Mouse (Mus musculus): ENCODE data around the gene Wbp1l.
"Not testable (repeated sequence)": the region's sequence is repeated elsewhere in the genome, so short reads cannot be mapped to it uniquely, and the experiment has no call there.

Wbp1l gene

GRCm38 (mm10) chr19:46598720-46599252, at the start of gene Wbp1l:
Gene Wbp1l, plus strand, starts transcription at chr19:46599084.
- DNase-seq: peak; percentile 95

DNA sequence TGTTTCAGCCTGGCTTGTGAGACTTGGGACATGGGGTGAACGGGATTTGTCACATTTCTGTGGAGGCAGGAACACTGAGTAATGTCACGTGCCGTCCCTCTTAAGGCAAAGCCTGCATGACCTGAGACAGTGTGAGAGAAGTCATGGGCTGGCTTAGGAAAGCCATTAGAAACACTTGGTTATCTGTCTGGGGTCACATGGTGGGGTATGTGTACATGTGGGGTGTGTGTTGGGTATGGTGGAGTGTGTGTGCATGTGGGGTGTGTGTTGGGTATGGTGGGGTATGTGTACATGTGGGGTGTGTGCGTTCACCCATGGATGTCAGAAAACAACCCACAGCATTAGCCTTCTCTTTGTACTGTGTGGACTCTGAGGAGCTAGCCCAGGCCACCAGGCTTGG, 48.5 kb upstream of the Wbp1l start:
- no peak for DNase-seq

GRCm38 (mm10) chr19:46552496-46552895, 46.4 kb upstream of the Wbp1l start:
- DNase-seq: no peak

- DNase-seq: no peak
Observed at GRCm38 (mm10) chr19:46553541-46553955, 45.3 kb upstream of the Wbp1l start.

- DNase-seq: no peak
Observed at GRCm38 (mm10) chr19:46558009-46558408, 40.9 kb upstream of the Wbp1l start.

DNA sequence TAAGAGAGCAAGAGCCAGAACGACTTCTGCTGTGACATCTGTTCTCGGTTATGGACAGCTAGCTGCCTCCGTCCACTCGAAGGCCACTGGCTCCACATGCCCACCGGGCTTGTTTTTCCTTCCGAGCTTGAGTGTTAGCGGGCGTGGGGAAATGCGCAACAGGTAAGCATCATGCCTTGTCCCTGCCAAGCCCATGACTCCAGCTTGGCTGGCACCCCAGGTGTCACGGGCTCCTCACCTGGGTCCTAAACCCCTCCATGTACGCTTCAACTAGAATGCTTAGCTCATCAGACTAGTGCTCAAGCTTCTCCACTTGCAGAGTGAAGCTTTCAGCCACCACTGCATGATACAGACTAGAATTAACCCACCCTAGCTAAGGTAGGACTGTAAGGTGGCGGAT, 40.3 kb upstream of the Wbp1l start:
- DNase-seq: no peak

- peak; percentile 43 for DNase-seq
Observed at GRCm38 (mm10) chr19:46562132-46562531, 36.8 kb upstream of the Wbp1l start.

DNA sequence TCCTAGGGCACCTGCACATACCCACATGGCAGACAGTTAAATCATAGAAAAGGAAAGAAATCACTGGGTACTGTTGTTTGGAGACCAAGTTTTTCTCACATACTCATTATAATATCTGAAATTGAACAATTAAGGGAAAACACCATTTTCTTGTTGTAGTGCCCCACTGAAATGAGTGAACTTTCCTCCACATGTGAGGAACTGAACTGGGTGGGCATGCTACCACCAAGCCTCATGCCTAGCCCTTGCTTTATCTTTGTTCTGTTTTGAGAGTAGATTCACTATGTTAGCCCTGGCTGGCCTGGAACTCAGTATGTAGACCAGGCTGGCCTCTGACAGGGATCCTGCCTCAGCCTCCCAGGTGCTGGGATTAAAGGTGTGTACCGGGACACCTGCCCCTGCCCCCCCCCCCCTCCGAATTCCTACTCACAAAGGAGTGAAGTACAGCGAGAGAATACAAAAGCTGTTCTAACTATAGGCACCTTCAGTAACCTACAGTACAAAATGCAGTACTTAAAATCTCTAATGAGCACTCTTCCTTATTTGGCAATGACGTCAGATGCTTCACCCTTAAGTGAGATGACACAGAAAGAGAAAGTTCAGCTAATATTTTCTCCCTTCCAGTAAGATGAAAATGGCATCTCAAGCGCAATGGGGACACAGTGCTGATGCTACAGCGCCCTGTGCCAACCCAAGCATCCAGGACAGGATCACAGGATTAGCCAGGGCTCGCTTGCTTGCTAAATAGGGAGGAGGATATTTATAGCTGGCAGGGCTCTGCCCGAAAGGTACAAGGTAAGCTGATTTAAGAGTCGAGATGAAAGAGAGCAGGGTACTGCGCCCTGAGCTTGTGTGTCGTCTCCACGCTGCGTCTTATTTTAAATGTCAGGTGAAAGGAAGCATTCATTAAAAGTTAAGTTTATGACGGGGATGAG, 36.0 kb upstream of the Wbp1l start:
- DNase-seq: no peak

GRCm38 (mm10) chr19:46563603-46564002, 35.3 kb upstream of the Wbp1l start:
- no peak for DNase-seq

- DNase-seq: no peak
Observed at GRCm38 (mm10) chr19:46564043-46564462, 34.8 kb upstream of the Wbp1l start.

DNA sequence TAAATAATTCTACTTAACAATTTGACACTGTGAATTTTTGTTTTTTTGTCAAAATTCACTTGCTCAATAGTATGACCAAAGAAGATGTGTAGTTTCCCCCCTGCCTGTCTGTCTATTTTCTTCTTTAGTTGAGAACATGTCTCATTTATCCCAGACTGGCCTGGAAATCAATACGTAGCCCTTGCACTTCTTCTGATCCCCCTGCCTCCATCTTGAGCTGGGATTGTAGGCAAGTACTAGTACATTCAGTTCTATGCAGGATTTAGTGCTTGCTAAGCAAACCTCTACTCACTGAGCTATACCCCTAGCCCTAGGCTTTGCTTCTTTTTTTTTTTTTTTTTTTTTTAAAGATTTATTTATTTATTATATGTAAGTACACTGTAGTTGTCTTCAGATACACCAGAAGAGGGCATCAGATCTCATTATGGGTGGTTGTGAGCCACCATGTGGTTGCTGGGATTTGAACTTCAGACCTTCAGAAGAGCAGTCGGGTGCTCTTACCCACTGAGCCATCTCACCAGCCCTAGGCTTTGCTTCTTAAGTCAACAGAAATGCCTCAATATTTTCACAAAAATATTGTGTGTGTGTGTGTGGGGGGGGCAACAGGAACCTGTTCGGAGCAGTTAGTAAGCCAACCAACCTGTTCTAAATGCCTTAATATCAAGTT, 27.5 kb upstream of the Wbp1l start:
- DNase-seq: not testable (repeated sequence)

- no peak for DNase-seq
Observed at GRCm38 (mm10) chr19:46571878-46572244, 27.0 kb upstream of the Wbp1l start.

DNA sequence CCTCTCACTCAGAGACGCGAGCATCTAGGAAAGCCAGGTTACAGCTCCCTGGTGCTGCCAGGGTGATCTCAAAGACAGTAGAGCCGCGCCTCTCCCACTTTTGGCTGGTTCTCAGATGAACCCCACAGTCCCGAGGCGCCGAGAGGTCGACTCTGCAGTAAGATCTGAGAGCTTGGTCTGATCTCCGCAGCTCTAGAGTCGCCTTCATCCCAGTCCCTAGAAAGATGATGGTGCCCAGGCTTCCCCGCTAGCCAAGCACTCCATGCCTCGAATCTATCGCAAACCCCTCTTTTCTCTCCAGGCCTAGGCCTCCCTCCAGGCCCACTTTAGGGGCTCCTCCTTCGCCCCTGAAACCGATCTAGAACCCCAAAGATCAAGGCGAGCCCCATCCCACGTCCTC, 26.3 kb upstream of the Wbp1l start:
- no peak for DNase-seq

GRCm38 (mm10) chr19:46572951-46573937, 25.6 kb upstream of the Wbp1l start, which contains the start of the genes Arl3 and Sfxn2:
Gene Arl3, minus strand, starts transcription at chr19:46573198.
Gene Sfxn2, plus strand, starts transcription at chr19:46573365.
- DNase-seq: peak; percentile 94

DNA sequence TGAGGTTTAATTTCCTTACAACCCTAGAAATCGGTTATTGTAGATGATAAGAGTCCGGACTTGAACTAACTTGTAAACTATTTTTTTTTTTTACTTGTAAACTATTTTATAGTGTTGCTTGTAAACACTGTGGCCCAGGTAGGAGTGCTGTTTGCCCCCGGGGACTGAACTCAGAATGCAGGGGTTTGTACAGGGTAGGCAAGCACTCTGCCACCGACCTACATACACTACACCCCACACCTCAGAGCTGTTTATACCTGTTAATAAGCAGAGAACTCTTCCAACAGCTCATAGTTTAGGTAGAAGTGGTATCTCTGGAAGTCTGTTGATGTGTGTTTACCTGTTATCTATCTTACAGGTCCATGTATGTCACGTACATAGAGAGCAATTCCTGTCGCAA, 24.9 kb upstream of the Wbp1l start:
- no peak for DNase-seq

GRCm38 (mm10) chr19:46575196-46575595, 23.7 kb upstream of the Wbp1l start:
- no peak for DNase-seq

GRCm38 (mm10) chr19:46587823-46588508, 10.9 kb upstream of the Wbp1l start:
- peak; percentile 73 for DNase-seq

DNA sequence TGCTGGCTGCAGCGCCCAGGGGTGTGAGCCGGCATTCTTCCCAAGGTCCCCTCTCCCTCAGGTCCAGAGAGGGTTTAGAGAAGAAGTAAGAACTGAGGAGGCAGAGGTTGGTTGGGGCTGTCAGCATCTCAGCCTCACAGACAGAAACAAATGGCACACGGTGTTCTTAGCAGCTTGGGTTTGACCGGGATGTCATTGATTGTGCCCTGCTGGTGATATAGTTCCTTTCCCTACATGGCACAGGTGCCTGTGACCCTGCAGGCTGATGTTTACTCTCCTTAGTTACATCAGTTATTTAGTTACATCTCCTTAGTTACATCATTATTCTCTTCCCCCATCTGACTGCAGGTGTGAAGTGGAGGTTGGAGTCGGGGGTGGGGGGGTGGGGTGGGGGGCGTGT, 7.3 kb upstream of the Wbp1l start:
- DNase-seq: no peak

GRCm38 (mm10) chr19:46592751-46593439, 6.0 kb upstream of the Wbp1l start:
- DNase-seq: no peak

DNA sequence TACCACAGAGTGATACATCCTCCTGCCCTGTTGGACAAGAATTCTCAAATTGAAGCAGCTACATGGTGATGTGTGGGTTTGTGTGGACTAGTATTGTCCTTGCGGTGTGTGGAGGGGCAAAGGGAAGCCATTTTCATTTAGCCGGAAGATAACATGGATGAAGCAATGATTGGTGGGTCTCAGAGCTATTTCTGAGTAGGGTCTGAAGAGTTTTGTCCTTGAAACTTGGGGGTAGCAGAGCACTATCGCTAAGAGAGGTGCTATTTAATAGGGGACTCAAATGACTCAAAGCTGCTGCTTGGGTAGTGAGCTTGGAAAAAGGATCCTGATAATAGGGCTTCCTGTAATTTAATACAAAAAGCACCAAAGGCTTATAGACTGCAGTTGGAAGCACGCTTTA, 697 bp upstream of the Wbp1l start:
- no peak for DNase-seq
